Mouse (Mus musculus) heart, embryonic 16.5 days (tissue): Measurements from ENCODE around the gene Chst13. TPM values are rescaled to one million over a fixed set of nuclear protein-coding genes. Genes with fewer than 3 reads are reported as not detected.

Experiments
- ATAC-seq: fragments of 200-750 bp; cut with Nextera tagmentation; replicated peaks from 2 replicates; pipeline ENCODE4 v1.8.0; 2017; ENCODE audit warnings: moderate number of reproducible peaks; ENCODE audit not compliant: insufficient read depth, low FRiP score; ENCODE audit errors: extremely low read depth
- H3K27ac ChIP-seq: fragments of 300-500 bp; sonication (generic); 2 replicates; pipeline ENCODE4 v1.5.1; 2014; ENCODE audit warnings: mild to moderate bottlenecking, low read length, control low read depth, moderate library complexity
- H3K27me3 ChIP-seq: fragments of 300-500 bp; sonication (generic); 2 replicates; pipeline ENCODE4 v1.6.1; 2014; ENCODE audit warnings: low read length, mixed read lengths; ENCODE audit not compliant: control insufficient read depth, insufficient read depth
- H3K36me3 ChIP-seq: fragments of 300-500 bp; sonication (generic); 2 replicates; pipeline ENCODE4 v1.6.1; 2014; ENCODE audit not compliant: control insufficient read depth, insufficient read depth
- H3K4me1 ChIP-seq: fragments of 300-500 bp; sonication (generic); 2 replicates; pipeline ENCODE4 v1.6.1; 2014; ENCODE audit warnings: low read length, mixed read lengths; ENCODE audit not compliant: control insufficient read depth, insufficient read depth
- H3K4me2 ChIP-seq: fragments of 300-500 bp; sonication (generic); 2 replicates; pipeline ENCODE4 v1.6.1; 2014; ENCODE audit warnings: low read depth, mild to moderate bottlenecking, control low read depth, low read length
- H3K4me3 ChIP-seq: fragments of 300-500 bp; sonication (generic); 2 replicates; pipeline ENCODE4 v1.5.1; 2014; ENCODE audit warnings: mild to moderate bottlenecking, control low read depth, low read length
- H3K9ac ChIP-seq: fragments of 300-500 bp; sonication (generic); 2 replicates; pipeline ENCODE4 v1.6.1; 2014; ENCODE audit warnings: low read length, control low read depth
- H3K9me3 ChIP-seq: fragments of 300-500 bp; sonication (generic); replicated peaks from 2 replicates; pipeline ENCODE4 v1.6.1; 2016; ENCODE audit warnings: low read length; ENCODE audit not compliant: control insufficient read depth
- WGBS: fragments of 180-500 bp; shearing (Covaris S2); extraction: QIAGEN DNeasy Blood & Tissue Kit; methylation state at CpG from one replicate; pipeline ENCODE4 v1.1.7; 2014; 5-methylcytosine and 5-hydroxymethylcytosine counted together
- polyA plus RNA-seq: library from polyadenylated mRNA; unstranded; fragments of >200 nt; fragmentation: Nextera tagmentation; extraction: Ambion mirVana; gene quantifications from 2 replicates; pipeline ENCODE4 v1.2.1, GENCODE M21; 2015

Gene Chst13
- polyA plus RNA-seq, 1 experiment from 2014 or later: not detected

DNA sequence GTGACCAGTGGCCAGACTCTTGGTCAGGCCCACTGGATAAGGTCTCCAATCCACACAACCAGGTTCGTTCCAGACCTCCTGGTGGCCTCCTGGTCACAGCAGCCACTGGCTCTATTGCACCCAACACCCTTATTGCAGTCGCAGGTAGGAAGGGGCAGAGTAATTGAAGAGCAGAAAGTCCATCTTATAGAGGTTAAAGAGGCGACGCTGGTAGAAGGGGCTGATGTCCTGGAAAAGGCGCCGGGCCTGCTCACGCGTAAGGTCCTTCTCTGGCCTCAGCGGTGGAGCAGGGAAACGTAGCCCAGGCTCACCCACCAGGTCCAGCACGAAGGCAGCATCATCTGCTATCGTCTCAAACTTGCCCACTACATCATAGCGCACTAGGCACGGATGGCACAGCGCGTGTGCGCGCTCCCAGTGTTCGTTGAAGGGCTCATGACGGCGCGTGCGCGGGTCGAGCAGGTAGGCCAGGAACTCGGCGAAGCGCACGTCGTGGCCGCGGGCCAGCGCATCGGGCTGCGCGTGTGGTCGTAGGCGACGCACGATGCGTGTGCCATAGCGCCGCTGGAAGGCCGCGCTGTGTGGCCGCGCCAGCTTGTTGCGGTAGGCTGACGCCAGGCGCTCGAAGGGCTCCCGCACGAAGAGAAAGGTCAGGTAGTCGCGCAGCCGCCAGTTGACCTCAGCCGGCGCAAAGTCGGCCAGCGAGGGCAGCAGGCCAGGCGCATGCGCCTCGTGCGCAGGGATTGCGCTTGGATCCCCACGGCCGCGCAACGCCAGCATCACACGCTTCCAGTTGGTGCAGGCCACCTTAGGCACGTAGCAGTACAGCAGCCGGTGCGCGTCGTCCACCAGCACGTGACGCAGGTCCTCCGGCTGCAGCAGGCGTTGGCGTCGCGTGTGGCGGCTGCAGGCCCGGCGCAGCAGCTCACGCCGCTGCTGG lies 15.9 kb downstream of the Chst13 start:
- Histone ChIP-seq H3K27ac (no peak overlapping the region), H3K9ac (no peak overlapping the region), H3K4me2 (no peak overlapping the region), H3K4me1 (no peaks in the 10 kb centered on the region), H3K4me3 (no peak overlapping the region), H3K27me3 (0 out of 2 replicates have a peak, but pooled peaks cover 2% of the 10 kb centered on the region), H3K36me3 (no peaks in the 10 kb centered on the region), H3K9me3 (peaks cover 8% of the 10 kb centered on the region; the same call in 1 of the 2 replicates)
- ATAC-seq: no peak
- 77% methylated on average over 87 of the region's 87 CpGs for WGBS

DNA sequence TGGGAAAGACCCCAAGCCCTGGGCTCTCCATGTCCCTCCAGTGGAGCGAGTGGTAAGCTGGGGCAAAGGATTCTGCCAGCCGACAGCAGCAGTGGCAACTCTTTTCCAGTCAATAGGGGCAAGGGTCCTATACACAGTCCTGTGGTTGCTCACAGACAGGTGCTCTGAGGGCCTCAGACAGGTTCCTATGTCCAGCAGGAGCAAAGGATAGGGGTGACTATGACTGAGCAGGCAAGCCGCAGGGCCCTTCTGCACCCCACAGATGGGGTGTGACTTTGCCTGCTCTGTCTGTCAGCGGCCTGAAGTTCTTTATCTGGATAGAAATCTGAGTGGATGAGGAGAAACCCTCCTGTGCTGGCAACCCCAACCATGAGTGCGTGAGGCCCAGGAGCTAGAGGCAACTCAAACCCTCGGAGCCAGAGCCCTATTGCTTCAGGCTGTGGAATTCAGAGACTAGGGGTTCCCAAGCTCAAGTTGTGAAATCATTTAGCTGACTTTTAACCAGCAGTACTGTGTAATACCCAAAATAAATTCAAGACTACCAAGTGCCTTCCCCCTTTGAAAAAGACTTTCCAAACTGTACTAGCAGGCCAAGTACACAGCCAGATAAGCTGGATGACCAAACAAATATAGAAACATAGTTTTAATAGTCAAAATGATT lies 18.5 kb downstream of the Chst13 start:
- H3K36me3 ChIP-seq: no peaks in the 10 kb centered on the region
- 0 out of 2 replicates have a peak, but pooled peaks cover 4% of the 10 kb centered on the region for H3K9me3 ChIP-seq
- H3K9ac ChIP-seq: no peak overlapping the region
- H3K4me3 ChIP-seq: no peak overlapping the region
- H3K4me2 ChIP-seq: no peak overlapping the region
- 0 out of 2 replicates have a peak, but pooled peaks cover 2% of the 10 kb centered on the region for H3K27me3 ChIP-seq
- H3K27ac ChIP-seq: no peak overlapping the region
- WGBS: 67% methylated on average over 6 of the region's 6 CpGs
- no peaks in the 10 kb centered on the region for H3K4me1 ChIP-seq
- ATAC-seq: no peak

DNA sequence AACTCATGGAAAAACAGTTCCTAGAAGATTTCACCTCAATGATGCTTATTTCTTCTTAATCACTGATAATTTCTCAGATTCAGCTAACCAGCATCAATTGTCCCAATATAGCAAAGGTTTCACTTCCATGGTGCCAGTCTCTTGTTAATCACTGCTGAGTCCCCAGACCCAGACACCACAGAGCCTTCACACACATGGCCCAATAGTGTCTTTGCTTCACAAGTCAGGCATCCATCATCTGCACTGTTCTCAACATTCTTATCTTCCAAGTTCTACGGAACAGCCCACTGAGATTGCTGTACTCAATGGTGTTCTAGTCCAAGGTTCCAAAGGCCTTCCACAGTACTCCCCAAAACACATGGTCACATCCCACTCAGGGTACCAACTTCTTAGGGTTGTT lies 24.1 kb downstream of the Chst13 start, which contains the start of gene BC048671:
TSS of gene BC048671 (plus strand) at position 301 of the 400 bp plus-strand sequence.
- Histone ChIP-seq H3K27ac (no peak within 1 kb of the TSS), H3K27me3 (no peaks in the 10 kb centered on the region), H3K36me3 (no peaks in the 10 kb centered on the region), H3K4me3 (no peak within 1 kb of the TSS), H3K4me1 (no peaks in the 10 kb centered on the region), H3K4me2 (no peak within 1 kb of the TSS), H3K9me3 (no peaks in the 10 kb centered on the region), H3K9ac (no peak within 1 kb of the TSS)
- 81% methylated on average over 1 of the region's 1 CpGs for WGBS
- ATAC-seq: no peak

DNA sequence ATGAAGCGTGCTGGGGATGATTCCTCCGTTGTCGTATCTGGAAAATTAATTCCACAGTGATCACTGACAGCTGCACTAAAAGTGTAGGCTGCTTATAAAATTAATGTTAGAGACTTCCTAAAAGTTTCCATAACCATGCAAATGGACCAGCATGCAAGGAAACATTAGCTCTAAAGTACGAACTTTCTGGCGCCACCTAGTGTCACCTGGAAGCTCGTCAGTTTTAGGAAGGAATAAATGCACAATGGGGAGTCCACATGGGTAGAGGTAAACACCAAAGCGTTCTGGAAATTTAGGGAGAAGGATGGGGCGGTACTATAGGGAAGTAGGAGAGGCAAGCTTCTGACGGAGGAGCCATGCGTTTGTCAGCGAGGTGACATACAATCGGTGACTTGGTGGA lies 36.7 kb downstream of the Chst13 start:
- Histone ChIP-seq H3K4me3 (no peak overlapping the region), H3K27ac (no peak overlapping the region), H3K9me3 (peaks cover 2% of the 10 kb centered on the region; the same call in 1 of the 2 replicates), H3K4me2 (no peak overlapping the region), H3K27me3 (no peaks in the 10 kb centered on the region), H3K4me1 (no peaks in the 10 kb centered on the region), H3K36me3 (no peaks in the 10 kb centered on the region), H3K9ac (no peak overlapping the region)
- WGBS: 45% methylated on average over 12 of the region's 12 CpGs
- ATAC-seq: no peak

Other genes starting within 250 kb of the Chst13 start
- not detected in 2 replicates for gene Vmn1r49, start 246.7 kb downstream of the Chst13 start, polyA plus RNA-seq
- gene Vmn1r50, start 223.8 kb downstream of the Chst13 start, polyA plus RNA-seq: not detected in 2 replicates
- gene Vmn1r51, start 202.6 kb downstream of the Chst13 start, polyA plus RNA-seq: not detected in 2 replicates
- gene Vmn1r52, start 150.4 kb downstream of the Chst13 start, polyA plus RNA-seq: not detected in 2 replicates
- gene V1ra8, start 122.4 kb downstream of the Chst13 start, polyA plus RNA-seq: not detected in 2 replicates
- not detected in 2 replicates for gene Vmn1r53, start 100.7 kb downstream of the Chst13 start, polyA plus RNA-seq
- not detected in 2 replicates for gene Vmn1r54, start 78.9 kb downstream of the Chst13 start, polyA plus RNA-seq
- gene BC048671, start 24.0 kb downstream of the Chst13 start, polyA plus RNA-seq: not detected in 2 replicates
- gene Uroc1, start 8.1 kb upstream of the Chst13 start, polyA plus RNA-seq: 0.11 TPM in 1 of 2 replicates, not detected in the other
- gene Zxdc, start 44.3 kb upstream of the Chst13 start, polyA plus RNA-seq: 6.2 and 6.3 TPM in 2 replicates
- 0.50 and 0.62 TPM in 2 replicates for gene Cfap100, start 103.6 kb upstream of the Chst13 start, polyA plus RNA-seq
- gene Klf15, start 137.4 kb upstream of the Chst13 start, polyA plus RNA-seq: 28.2 and 28.7 TPM in 2 replicates
- 4.6 and 6.5 TPM in 2 replicates for gene Aldh1l1, start 161.2 kb upstream of the Chst13 start, polyA plus RNA-seq